Mouse (Mus musculus) kidney, embryonic 16.5 days (tissue): ENCODE data around the gene Aloxe3. TPM values are rescaled to one million over a fixed set of nuclear protein-coding genes. Genes with fewer than 3 reads are reported as not detected.

Experiments used
- ATAC-seq: fragments of 200-750 bp; cut with Nextera tagmentation; 2 replicates; pipeline ENCODE4 v1.8.0; 2017; ENCODE audit warnings: moderate TSS enrichment; ENCODE audit not compliant: low FRiP score, low TSS enrichment
- H3K27ac ChIP-seq: fragments of 300-500 bp; sonication (generic); 2 replicates; pipeline ENCODE4 v1.5.1; 2014; ENCODE audit warnings: low read length
- H3K27me3 ChIP-seq: fragments of 300-500 bp; sonication (generic); 2 replicates; pipeline ENCODE4 v1.6.1; 2014; ENCODE audit warnings: low read length, control low read depth, mixed read lengths; ENCODE audit not compliant: insufficient read depth
- H3K36me3 ChIP-seq: fragments of 300-500 bp; sonication (generic); 2 replicates; pipeline ENCODE4 v1.6.1; 2014; ENCODE audit warnings: low read length, control low read depth, mixed read lengths; ENCODE audit not compliant: insufficient read depth
- H3K4me1 ChIP-seq: fragments of 300-500 bp; sonication (generic); 2 replicates; pipeline ENCODE4 v1.6.1; 2014; ENCODE audit warnings: low read length, control low read depth, mixed read lengths; ENCODE audit not compliant: insufficient read depth
- H3K4me2 ChIP-seq: fragments of 300-500 bp; sonication (generic); replicated peaks from 2 replicates; pipeline ENCODE4 v1.6.1; 2014; ENCODE audit warnings: low read depth, low read length
- H3K4me3 ChIP-seq: fragments of 300-500 bp; sonication (generic); 2 replicates; pipeline ENCODE4 v1.5.1; 2014; ENCODE audit warnings: mild to moderate bottlenecking, low read length
- H3K9ac ChIP-seq: fragments of 300-500 bp; sonication (generic); replicated peaks from 2 replicates; pipeline ENCODE4 v1.6.1; 2014; ENCODE audit warnings: low read length
- H3K9me3 ChIP-seq: fragments of 300-500 bp; sonication (generic); 2 replicates; pipeline ENCODE4 v1.6.1; 2016; ENCODE audit warnings: low read length, control low read depth
- WGBS: fragments of 180-500 bp; shearing (Covaris S2); extraction: QIAGEN DNeasy Blood & Tissue Kit; methylation state at CpG from one replicate; pipeline ENCODE4 v1.1.7; 2014; 5-methylcytosine and 5-hydroxymethylcytosine counted together
- polyA plus RNA-seq: library from polyadenylated mRNA; unstranded; fragments of >200 nt; fragmentation: Nextera tagmentation; extraction: Ambion mirVana; gene quantifications from 2 replicates; pipeline ENCODE4 v1.2.1, GENCODE M21; 2015

Aloxe3 gene
- polyA plus RNA-seq, 1 experiment from 2014 or later = 0.32 TPM

GRCm38 (mm10) chr11:69087082-69087481 is 38.6 kb upstream of the Aloxe3 start:
- Histone ChIP-seq H3K4me1 (peaks cover 37% of the 10 kb centered on the region), H3K27ac (peak overlapping the region; percentile 97), H3K27me3 (no peaks in the 10 kb centered on the region), H3K36me3 (peaks cover 14% of the 10 kb centered on the region; the same call in 1 of the 2 replicates), H3K9ac (peak overlapping the region; percentile 13; the same call in 1 of the 2 replicates), H3K4me2 (no peak overlapping the region), H3K4me3 (no peak overlapping the region), H3K9me3 (no peaks in the 10 kb centered on the region)
- 16% methylated on average over 4 of the region's 4 CpGs for WGBS
- peak; percentile 69 for ATAC-seq

- Histone ChIP-seq H3K4me3 (no peak overlapping the region), H3K27ac (peak overlapping the region; percentile 97), H3K27me3 (no peaks in the 10 kb centered on the region), H3K9ac (peak overlapping the region; percentile 99; the same call in 1 of the 2 replicates), H3K36me3 (peaks cover 16% of the 10 kb centered on the region; the same call in 1 of the 2 replicates), H3K4me1 (peaks cover 37% of the 10 kb centered on the region), H3K9me3 (no peaks in the 10 kb centered on the region), H3K4me2 (no peak overlapping the region)
- peak; percentile 29 for ATAC-seq
- 54% methylated on average over 2 of the region's 2 CpGs for WGBS
Observed at GRCm38 (mm10) chr11:69087597-69087996, 38.1 kb upstream of the Aloxe3 start.

GRCm38 (mm10) chr11:69088103-69088855 is 37.4 kb upstream of the Aloxe3 start, which contains the start of gene Vamp2:
Gene Vamp2, plus strand, starts transcription at chr11:69088490.
- ATAC-seq = peak; percentile 72
- under 1% methylated on average over 60 of the region's 67 CpGs for WGBS
- Histone ChIP-seq H3K4me3 (peak within 1 kb of the TSS; percentile 100), H3K4me2 (peak within 1 kb of the TSS; percentile 72), H3K4me1 (peaks cover 37% of the 10 kb centered on the region), H3K9me3 (no peaks in the 10 kb centered on the region), H3K27ac (peak within 1 kb of the TSS; percentile 97), H3K36me3 (peaks cover 18% of the 10 kb centered on the region; the same call in 1 of the 2 replicates), H3K9ac (peak within 1 kb of the TSS; percentile 99), H3K27me3 (no peaks in the 10 kb centered on the region)

GRCm38 (mm10) chr11:69088856-69089615 is 36.7 kb upstream of the Aloxe3 start:
- Histone ChIP-seq H3K9me3 (no peaks in the 10 kb centered on the region), H3K4me2 (peak overlapping the region; percentile 72), H3K9ac (peak overlapping the region; percentile 99), H3K4me1 (peaks cover 37% of the 10 kb centered on the region), H3K27me3 (no peaks in the 10 kb centered on the region), H3K4me3 (peak overlapping the region; percentile 100), H3K27ac (peak overlapping the region; percentile 97), H3K36me3 (peaks cover 18% of the 10 kb centered on the region; the same call in 1 of the 2 replicates)
- ATAC-seq = peak; percentile 29; the same call in 1 of the 2 replicates
- WGBS = 11% methylated on average over 25 of the region's 25 CpGs

DNA sequence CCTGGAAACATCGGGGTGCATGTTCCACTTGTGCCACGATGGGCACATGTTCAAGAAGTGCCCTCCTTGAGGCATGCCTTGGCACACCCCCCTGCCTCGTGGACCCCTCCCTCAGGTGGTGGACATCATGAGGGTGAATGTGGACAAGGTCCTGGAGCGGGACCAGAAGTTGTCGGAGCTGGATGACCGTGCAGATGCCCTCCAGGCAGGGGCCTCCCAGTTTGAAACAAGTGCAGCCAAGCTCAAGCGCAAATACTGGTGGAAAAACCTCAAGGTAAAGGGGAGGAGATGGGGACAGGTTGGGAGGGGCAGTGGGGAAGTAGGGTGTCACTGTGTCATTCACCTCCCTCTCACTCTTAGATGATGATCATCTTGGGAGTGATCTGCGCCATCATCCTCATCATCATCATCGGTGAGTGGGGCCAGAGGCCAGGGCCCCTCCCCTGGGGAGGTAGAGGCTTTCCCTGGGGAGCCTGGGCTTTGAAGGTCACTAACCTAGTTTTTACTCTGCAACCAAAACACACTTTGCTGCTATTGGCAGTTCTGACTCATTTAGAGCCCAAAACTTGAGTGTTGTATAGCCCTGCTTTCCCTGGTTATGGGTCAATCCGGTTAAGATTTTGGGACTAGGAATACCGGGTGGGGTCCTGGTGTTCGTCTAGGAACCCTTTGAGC is 35.9 kb upstream of the Aloxe3 start:
- Histone ChIP-seq H3K27me3 (no peaks in the 10 kb centered on the region), H3K4me1 (peaks cover 41% of the 10 kb centered on the region), H3K9me3 (no peaks in the 10 kb centered on the region), H3K9ac (peak overlapping the region; percentile 99), H3K4me3 (peak overlapping the region; percentile 100), H3K27ac (0 out of 2 replicates have a peak overlapping the region, but pooled peaks have one; percentile 3), H3K4me2 (peak overlapping the region; percentile 72), H3K36me3 (peaks cover 18% of the 10 kb centered on the region; the same call in 1 of the 2 replicates)
- no peak for ATAC-seq
- WGBS = 77% methylated on average over 12 of the region's 12 CpGs

DNA sequence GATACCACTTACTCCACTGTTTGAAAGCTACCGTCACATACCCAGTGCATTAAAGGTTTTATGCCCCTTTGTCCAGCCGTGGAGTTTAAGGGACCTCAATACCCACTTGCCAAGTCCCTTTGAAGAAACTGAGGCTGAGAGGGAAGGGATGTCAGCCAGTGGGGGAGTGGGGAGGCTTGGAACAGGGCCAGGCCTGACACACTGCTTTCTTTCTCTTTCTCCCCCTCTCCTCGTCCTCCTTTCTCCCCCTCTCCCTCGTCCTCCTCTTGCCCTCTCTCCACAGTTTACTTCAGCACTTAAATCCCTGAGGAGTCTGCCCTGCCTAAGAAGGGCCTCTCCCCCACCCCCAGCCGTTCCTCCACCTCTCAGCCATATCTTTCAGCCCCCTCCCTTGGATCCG is 35.3 kb upstream of the Aloxe3 start:
- Histone ChIP-seq H3K4me1 (peaks cover 41% of the 10 kb centered on the region), H3K9me3 (no peaks in the 10 kb centered on the region), H3K36me3 (peaks cover 18% of the 10 kb centered on the region; the same call in 1 of the 2 replicates), H3K4me2 (peak overlapping the region; percentile 72), H3K9ac (peak overlapping the region; percentile 19; the same call in 1 of the 2 replicates), H3K27ac (0 out of 2 replicates have a peak overlapping the region, but pooled peaks have one; percentile 3), H3K4me3 (0 out of 2 replicates have a peak overlapping the region, but pooled peaks have one; percentile 9), H3K27me3 (no peaks in the 10 kb centered on the region)
- 63% methylated on average over 6 of the region's 6 CpGs for WGBS
- no peak for ATAC-seq

DNA sequence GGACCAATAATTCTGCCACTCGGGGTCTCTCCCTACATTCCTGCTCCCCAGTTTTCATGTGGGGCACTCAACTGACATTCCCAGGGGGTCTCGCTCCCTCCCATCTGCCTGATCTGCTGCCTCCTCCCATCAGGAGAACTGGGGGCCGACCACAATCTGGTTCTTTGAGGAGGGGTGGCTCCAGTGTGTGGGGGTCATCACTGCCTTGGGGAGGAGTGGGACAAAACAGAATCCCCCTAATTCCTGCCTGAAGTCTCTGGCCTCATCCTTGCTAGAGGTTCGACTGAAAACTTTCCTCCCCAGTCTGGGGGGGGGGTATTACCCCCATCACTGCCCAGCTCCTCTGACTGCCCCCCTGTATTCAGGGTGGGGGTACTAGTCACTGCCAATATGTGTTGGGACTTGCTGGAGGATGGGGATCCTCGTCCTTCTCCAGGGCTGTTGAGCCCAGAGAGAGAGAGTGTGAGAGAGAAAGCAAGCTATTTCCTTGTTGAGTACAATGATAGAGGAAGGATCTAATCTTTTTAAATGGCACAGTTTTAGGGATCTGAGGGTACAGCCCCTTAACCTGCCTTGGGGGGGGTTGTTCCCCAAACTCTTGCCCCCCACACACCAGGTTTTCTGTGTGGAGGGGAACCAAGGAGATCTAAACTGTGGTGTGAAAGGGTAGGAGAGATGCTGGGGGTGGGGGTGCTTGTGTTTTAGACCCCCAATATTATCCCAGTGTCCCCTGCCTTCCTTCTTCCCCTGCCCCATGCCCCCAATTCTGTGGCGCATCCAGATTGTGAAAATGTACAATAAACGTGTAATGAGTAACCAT is 33.9 kb upstream of the Aloxe3 start:
- H3K9ac ChIP-seq = no peak overlapping the region
- 69% methylated on average over 7 of the region's 7 CpGs for WGBS
- peaks cover 47% of the 10 kb centered on the region for H3K4me1 ChIP-seq
- no peaks in the 10 kb centered on the region for H3K27me3 ChIP-seq
- H3K4me2 ChIP-seq = no peak overlapping the region
- no peak overlapping the region for H3K27ac ChIP-seq
- H3K36me3 ChIP-seq = peaks cover 18% of the 10 kb centered on the region; the same call in 1 of the 2 replicates
- no peak for ATAC-seq
- H3K4me3 ChIP-seq = no peak overlapping the region
- H3K9me3 ChIP-seq = no peaks in the 10 kb centered on the region

DNA sequence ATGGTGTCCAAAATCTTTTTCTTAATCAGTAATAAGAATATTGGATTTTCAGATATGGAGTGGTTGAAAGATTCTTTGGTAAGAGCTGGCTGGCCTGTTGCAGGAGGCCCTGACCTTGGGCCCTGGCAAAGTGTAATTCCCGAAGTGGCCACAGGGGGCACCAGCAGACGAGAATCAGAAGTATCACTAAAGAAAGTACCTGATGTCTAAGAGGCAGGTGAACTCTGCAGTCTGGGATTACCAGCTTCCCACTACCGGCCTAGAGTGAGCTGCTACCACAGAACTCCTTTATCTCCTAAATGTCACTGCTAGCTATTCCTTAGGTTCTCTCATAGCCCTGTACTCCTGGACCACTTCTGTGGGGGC is 33.3 kb upstream of the Aloxe3 start:
- no peak for ATAC-seq

GRCm38 (mm10) chr11:69092871-69093270 is 32.8 kb upstream of the Aloxe3 start:
- no peak overlapping the region for H3K9ac ChIP-seq
- no peaks in the 10 kb centered on the region for H3K27me3 ChIP-seq
- H3K36me3 ChIP-seq = peaks cover 18% of the 10 kb centered on the region; the same call in 1 of the 2 replicates
- H3K4me2 ChIP-seq = no peak overlapping the region
- no peak for ATAC-seq
- no peak overlapping the region for H3K4me3 ChIP-seq
- H3K4me1 ChIP-seq = peaks cover 45% of the 10 kb centered on the region
- no peak overlapping the region for H3K27ac ChIP-seq
- WGBS = 90% methylated on average over 4 of the region's 4 CpGs
- H3K9me3 ChIP-seq = no peaks in the 10 kb centered on the region

More for the DNA sequence above, 33.3 kb upstream of the Aloxe3 start:
- no peaks in the 10 kb centered on the region for H3K9me3 ChIP-seq
- H3K27ac ChIP-seq = no peak overlapping the region
- no peak overlapping the region for H3K4me2 ChIP-seq
- no peak overlapping the region for H3K4me3 ChIP-seq
- no peaks in the 10 kb centered on the region for H3K27me3 ChIP-seq
- peaks cover 45% of the 10 kb centered on the region for H3K4me1 ChIP-seq
- no peak overlapping the region for H3K9ac ChIP-seq
- WGBS = 5% methylated on average over 3 of the region's 3 CpGs
- H3K36me3 ChIP-seq = peaks cover 18% of the 10 kb centered on the region; the same call in 1 of the 2 replicates
